Mouse (Mus musculus) limb, embryonic 10.5 days (tissue): ENCODE measurements at regions not wholly inside any gene's neighbourhood (a gene's known extent, or its start where the extent isn't known, plus 50 kb on each side); places are given as distances from the start of the nearest gene placed in this dataset.

Source experiments
- DNase-seq: peaks from one replicate; pipeline ENCODE4 v3.0.0-alpha.2; 2017; ENCODE audit warnings: low spot score
- H3K27ac ChIP-seq: fragments of 300-500 bp; sonication (generic); 2 replicates; pipeline ENCODE4 v1.5.1; 2016; ENCODE audit warnings: mild to moderate bottlenecking
- H3K27me3 ChIP-seq: fragments of 300-500 bp; sonication (generic); 2 replicates; pipeline ENCODE4 v1.6.1; 2016; ENCODE audit warnings: low read depth, mild to moderate bottlenecking; ENCODE audit not compliant: poor library complexity, severe bottlenecking
- H3K36me3 ChIP-seq: fragments of 300-500 bp; sonication (generic); 2 replicates; pipeline ENCODE4 v1.6.1; 2016; ENCODE audit warnings: mild to moderate bottlenecking, moderate library complexity
- H3K4me1 ChIP-seq: fragments of 300-500 bp; sonication (generic); 2 replicates; pipeline ENCODE4 v1.6.1; 2016
- H3K4me3 ChIP-seq: fragments of 300-500 bp; sonication (generic); 2 replicates; pipeline ENCODE4 v1.5.1; 2016; ENCODE audit warnings: mild to moderate bottlenecking, moderate library complexity
- H3K9me3 ChIP-seq: fragments of 300-500 bp; sonication (generic); replicated peaks from 2 replicates; pipeline ENCODE4 v1.6.1; 2016; ENCODE audit warnings: mild to moderate bottlenecking
- WGBS: fragments of 180-500 bp; shearing (Covaris S2); methylation state at CpG from one replicate; pipeline ENCODE4 v1.1.7; 2016; 5-methylcytosine and 5-hydroxymethylcytosine counted together

DNA sequence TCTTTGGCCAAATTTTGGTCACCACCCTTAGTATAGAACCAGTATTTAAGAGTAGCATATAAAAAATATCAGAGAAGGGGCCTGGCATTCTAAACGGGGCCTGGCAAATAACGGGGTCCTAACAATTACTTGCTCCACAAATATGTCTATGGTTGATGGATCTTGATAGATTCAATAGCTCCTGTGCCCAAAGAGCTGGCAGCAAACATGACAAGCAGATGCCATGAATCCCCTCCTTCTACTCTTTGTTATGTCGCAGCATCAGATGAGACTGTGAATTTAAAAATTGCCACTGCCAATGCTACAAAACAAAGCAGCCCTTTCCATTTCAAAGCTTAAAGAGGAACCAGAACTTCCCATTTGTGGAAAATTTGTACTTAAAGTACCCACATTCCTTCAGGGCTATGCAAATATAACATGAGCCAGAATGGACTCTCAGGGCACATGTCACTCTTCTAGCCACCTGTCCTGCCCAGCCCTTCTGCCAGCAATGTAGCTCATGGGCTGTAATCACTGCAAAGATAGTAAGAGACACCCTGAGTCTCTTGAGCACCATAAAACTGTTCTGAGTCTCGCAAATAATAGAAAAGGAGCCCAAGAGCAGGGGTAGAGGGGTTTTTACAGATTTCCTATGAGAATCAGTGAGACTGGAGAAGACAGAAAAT lies 342.4 kb upstream of the Kirrel3 start:
- no peak for DNase-seq
- Histone ChIP-seq H3K27me3 (no peaks in the 10 kb centered on the region), H3K4me1 (no peaks in the 10 kb centered on the region), H3K36me3 (no peaks in the 10 kb centered on the region), H3K9me3 (no peaks in the 10 kb centered on the region), H3K27ac (no peak overlapping the region), H3K4me3 (no peak overlapping the region)
- 87% methylated on average over 4 of the region's 4 CpGs for WGBS

DNA sequence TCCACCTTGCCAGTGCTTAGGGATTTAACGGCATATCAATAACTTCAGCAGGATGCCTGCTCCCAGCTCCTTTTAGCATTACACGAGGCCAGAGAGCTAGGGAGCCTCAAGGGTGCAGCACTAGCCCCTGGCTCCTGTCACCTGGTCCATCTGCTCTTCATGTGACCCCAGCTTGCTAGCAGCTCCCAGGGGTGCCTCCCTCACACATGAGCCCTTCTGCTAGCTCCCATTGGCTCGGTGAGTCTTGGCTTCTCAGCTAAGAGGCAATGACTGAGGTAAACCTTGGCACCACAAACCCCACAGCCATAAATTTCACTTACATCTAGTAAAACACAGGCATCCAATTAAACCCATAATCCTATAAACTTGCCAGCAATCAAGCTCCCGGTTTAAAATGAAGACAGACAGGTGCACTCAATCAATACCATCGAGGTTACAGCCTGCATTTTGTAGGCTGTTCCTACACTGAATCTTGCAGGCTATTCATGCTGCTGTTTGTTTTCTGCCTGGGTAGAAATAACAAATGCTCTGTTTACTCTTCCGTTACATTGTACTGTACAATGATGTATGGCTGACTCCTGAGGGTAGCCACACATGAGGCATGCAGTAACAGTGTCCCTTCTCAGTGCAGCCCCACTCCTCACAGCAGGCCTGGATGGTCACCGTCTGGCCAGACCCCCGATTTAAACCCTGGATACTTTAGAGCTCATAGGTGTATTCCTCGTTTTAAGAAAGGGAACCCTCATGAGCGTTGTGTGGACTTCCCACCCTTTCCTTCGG lies 330.3 kb upstream of the Kirrel3 start:
- Histone ChIP-seq H3K27me3 (peaks cover 11% of the 10 kb centered on the region), H3K27ac (no peak overlapping the region), H3K4me3 (no peak overlapping the region), H3K9me3 (no peaks in the 10 kb centered on the region), H3K4me1 (peaks cover 18% of the 10 kb centered on the region), H3K36me3 (no peaks in the 10 kb centered on the region)
- 64% methylated on average over 11 of the region's 11 CpGs for WGBS
- DNase-seq = peak; percentile 32

GRCm38 (mm10) chr9:34156581-34156980 lies 329.1 kb upstream of the Kirrel3 start:
- H3K9me3 ChIP-seq = no peaks in the 10 kb centered on the region
- DNase-seq = no peak
- WGBS = 77% methylated on average over 3 of the region's 3 CpGs
- H3K4me3 ChIP-seq = no peak overlapping the region
- no peak overlapping the region for H3K27ac ChIP-seq
- H3K4me1 ChIP-seq = peaks cover 18% of the 10 kb centered on the region
- peaks cover 11% of the 10 kb centered on the region for H3K27me3 ChIP-seq
- no peaks in the 10 kb centered on the region for H3K36me3 ChIP-seq

DNA sequence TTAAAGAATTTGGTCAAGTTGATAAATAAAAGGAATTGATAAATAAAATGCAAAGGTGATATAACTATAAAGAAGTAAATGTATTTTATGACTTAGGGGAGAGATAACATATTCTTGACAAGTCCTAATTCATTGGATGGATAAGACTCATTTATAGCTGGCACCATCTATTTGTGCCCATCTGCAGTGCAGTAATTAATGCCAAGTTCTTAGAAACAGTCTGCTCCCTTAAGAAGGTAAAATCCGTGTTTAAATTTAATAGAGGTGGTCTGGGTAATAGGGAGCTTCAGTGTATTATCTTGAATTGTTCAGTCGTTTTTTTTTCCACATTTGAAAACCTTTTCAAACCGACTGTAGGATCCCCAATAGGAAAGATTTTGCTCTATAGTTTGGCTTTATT lies 324.6 kb upstream of the Kirrel3 start:
- Histone ChIP-seq H3K9me3 (no peaks in the 10 kb centered on the region), H3K4me3 (no peak overlapping the region), H3K36me3 (no peaks in the 10 kb centered on the region), H3K27me3 (peaks cover 7% of the 10 kb centered on the region), H3K27ac (no peak overlapping the region), H3K4me1 (peaks cover 2% of the 10 kb centered on the region; the same call in 1 of the 2 replicates)
- DNase-seq = no peak
- WGBS = 75% methylated on average over 3 of the region's 3 CpGs

GRCm38 (mm10) chr9:34186314-34186713 lies 299.4 kb upstream of the Kirrel3 start:
- 86% methylated on average over 4 of the region's 4 CpGs for WGBS
- H3K36me3 ChIP-seq = no peaks in the 10 kb centered on the region
- no peaks in the 10 kb centered on the region for H3K27me3 ChIP-seq
- H3K4me1 ChIP-seq = no peaks in the 10 kb centered on the region
- no peak for DNase-seq
- H3K4me3 ChIP-seq = no peak overlapping the region
- H3K27ac ChIP-seq = no peak overlapping the region
- no peaks in the 10 kb centered on the region for H3K9me3 ChIP-seq

- no peaks in the 10 kb centered on the region for H3K27me3 ChIP-seq
- DNase-seq = no peak
- H3K9me3 ChIP-seq = no peaks in the 10 kb centered on the region
- no peaks in the 10 kb centered on the region for H3K36me3 ChIP-seq
- no peak overlapping the region for H3K27ac ChIP-seq
- H3K4me1 ChIP-seq = 0 out of 2 replicates have a peak, but pooled peaks cover 2% of the 10 kb centered on the region
- H3K4me3 ChIP-seq = no peak overlapping the region
Measured at GRCm38 (mm10) chr9:34192542-34192941, 293.2 kb upstream of the Kirrel3 start.

GRCm38 (mm10) chr9:34202122-34202941 lies 283.4 kb upstream of the Kirrel3 start:
- H3K4me3 ChIP-seq = peak overlapping the region; percentile 27; the same call in 1 of the 2 replicates
- WGBS = 56% methylated on average over 13 of the region's 13 CpGs
- no peak overlapping the region for H3K27ac ChIP-seq

DNA sequence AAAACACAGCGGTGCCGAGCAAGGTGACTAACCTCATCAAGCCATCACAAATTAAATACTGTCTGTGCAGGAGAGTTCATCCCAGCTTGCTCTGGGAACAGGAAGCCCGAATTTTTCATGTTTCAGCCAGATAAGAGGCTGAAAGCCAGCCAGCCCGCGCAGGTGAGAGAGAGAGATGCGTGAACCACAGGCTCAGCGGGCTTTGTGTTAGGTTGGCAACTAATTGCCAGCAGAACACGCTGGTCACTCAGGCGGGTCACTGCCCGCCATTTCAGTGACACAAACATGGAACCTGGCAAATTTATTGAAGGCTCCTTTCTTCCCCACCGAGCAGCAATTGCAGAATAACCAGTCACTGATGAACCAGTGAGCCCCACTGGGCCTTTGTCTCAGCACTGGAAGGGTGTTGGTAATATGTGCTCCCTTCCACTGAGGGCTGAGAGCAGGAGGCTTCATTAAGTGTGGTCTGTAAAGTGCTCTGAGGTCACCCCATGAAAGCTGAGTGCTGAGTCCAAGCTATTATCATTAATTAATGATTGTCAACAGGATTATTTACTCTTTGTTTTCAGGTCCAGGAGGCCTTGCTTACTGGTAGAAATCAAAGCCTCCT lies 282.6 kb upstream of the Kirrel3 start:
- Histone ChIP-seq H3K4me1 (peaks cover 18% of the 10 kb centered on the region), H3K4me3 (peak overlapping the region; percentile 27; the same call in 1 of the 2 replicates), H3K9me3 (no peaks in the 10 kb centered on the region), H3K27ac (no peak overlapping the region), H3K36me3 (no peaks in the 10 kb centered on the region), H3K27me3 (peaks cover 55% of the 10 kb centered on the region)
- peak; percentile 35 for DNase-seq
- WGBS = 29% methylated on average over 11 of the region's 11 CpGs

More at GRCm38 (mm10) chr9:34202122-34202941, 283.4 kb upstream of the Kirrel3 start:
- peaks cover 18% of the 10 kb centered on the region for H3K4me1 ChIP-seq
- H3K9me3 ChIP-seq = no peaks in the 10 kb centered on the region
- H3K36me3 ChIP-seq = no peaks in the 10 kb centered on the region
- no peak for DNase-seq
- peaks cover 54% of the 10 kb centered on the region for H3K27me3 ChIP-seq

GRCm38 (mm10) chr9:34203624-34204365 lies 281.9 kb upstream of the Kirrel3 start:
- H3K36me3 ChIP-seq = no peaks in the 10 kb centered on the region
- no peak for DNase-seq
- WGBS = 31% methylated on average over 7 of the region's 7 CpGs
- no peak overlapping the region for H3K27ac ChIP-seq
- H3K27me3 ChIP-seq = peaks cover 60% of the 10 kb centered on the region
- peaks cover 18% of the 10 kb centered on the region for H3K4me1 ChIP-seq
- H3K9me3 ChIP-seq = no peaks in the 10 kb centered on the region
- H3K4me3 ChIP-seq = no peak overlapping the region

DNA sequence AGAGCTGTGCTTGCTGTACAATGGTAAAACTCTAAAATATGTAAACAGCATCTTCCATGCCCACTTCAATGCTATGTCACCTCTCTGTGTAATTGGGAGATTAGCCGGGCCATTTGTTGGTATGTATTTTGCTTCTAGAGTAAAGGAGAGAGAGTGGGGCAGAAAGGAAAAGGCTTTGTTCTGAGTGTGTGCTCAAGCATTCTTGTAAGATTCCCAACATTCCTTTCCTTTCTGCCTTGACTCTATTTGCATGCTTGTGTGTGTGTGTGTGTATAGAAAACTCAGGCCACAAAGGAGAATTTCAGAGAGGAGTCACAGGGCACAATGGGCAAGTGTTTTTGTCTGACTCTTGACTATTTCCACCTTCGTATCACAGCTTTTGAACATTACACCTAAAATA lies 281.2 kb upstream of the Kirrel3 start:
- H3K36me3 ChIP-seq = no peaks in the 10 kb centered on the region
- peaks cover 18% of the 10 kb centered on the region for H3K4me1 ChIP-seq
- peaks cover 60% of the 10 kb centered on the region for H3K27me3 ChIP-seq
- no peak overlapping the region for H3K4me3 ChIP-seq
- DNase-seq = no peak
- H3K9me3 ChIP-seq = no peaks in the 10 kb centered on the region
- no peak overlapping the region for H3K27ac ChIP-seq
- WGBS = 79% methylated on average over 2 of the region's 2 CpGs

DNA sequence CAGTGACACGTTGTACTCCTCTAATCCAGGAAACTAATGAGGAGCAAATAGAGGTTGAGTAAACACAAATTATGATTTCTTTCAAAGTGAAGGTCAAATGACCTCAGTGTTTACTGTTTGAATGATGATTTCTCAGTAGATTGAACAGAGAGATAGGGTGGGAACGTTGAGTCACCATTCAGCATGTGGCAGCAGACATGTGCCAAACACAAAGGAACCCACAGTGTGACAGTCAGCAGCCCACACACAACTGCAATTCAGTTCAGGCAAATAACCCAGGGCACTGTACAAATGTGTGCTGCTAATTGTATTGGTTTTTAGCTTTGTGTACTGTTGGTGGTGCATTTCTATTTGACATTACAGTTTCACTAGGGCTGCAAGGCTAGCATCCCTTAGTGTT lies 254.1 kb upstream of the Kirrel3 start:
- Histone ChIP-seq H3K36me3 (no peaks in the 10 kb centered on the region), H3K4me3 (no peak overlapping the region)
- 52% methylated on average over 2 of the region's 2 CpGs for WGBS

GRCm38 (mm10) chr9:34234734-34235133 lies 251.0 kb upstream of the Kirrel3 start:
- H3K9me3 ChIP-seq = no peaks in the 10 kb centered on the region
- DNase-seq = no peak
- H3K27me3 ChIP-seq = no peaks in the 10 kb centered on the region
- H3K4me1 ChIP-seq = peaks cover 7% of the 10 kb centered on the region
- no peaks in the 10 kb centered on the region for H3K36me3 ChIP-seq
- H3K27ac ChIP-seq = no peak overlapping the region
- H3K4me3 ChIP-seq = no peak overlapping the region

More for the DNA sequence above, 254.1 kb upstream of the Kirrel3 start:
- DNase-seq = no peak
- H3K27ac ChIP-seq = no peak overlapping the region
- H3K4me1 ChIP-seq = peaks cover 4% of the 10 kb centered on the region; the same call in 1 of the 2 replicates
- no peaks in the 10 kb centered on the region for H3K27me3 ChIP-seq
- no peaks in the 10 kb centered on the region for H3K9me3 ChIP-seq
